Mouse (Mus musculus) midbrain, embryonic 12.5 days (tissue): ENCODE measurements at regions not wholly inside any gene's neighbourhood (a gene's known extent, or its start where the extent isn't known, plus 50 kb on each side); places are given as distances from the start of the nearest gene placed in this dataset.
"Not testable (repeated sequence)": the region's sequence is repeated elsewhere in the genome, so short reads cannot be mapped to it uniquely, and the experiment has no call there.

Source experiments
- ATAC-seq: fragments of 200-750 bp; cut with Nextera tagmentation; 2 replicates; pipeline ENCODE4 v1.8.0; 2017; ENCODE audit warnings: low read depth, moderate TSS enrichment, moderate library complexity; ENCODE audit not compliant: low FRiP score
- H3K27ac ChIP-seq: fragments of 300-500 bp; sonication (generic); replicated peaks from 2 replicates; pipeline ENCODE4 v1.5.1; 2016; ENCODE audit warnings: mild to moderate bottlenecking
- H3K27me3 ChIP-seq: fragments of 300-500 bp; sonication (generic); 2 replicates; pipeline ENCODE4 v1.6.1; 2016; ENCODE audit warnings: mild to moderate bottlenecking
- H3K36me3 ChIP-seq: fragments of 300-500 bp; sonication (generic); 2 replicates; pipeline ENCODE4 v1.6.1; 2016
- H3K4me1 ChIP-seq: fragments of 300-500 bp; sonication (generic); 2 replicates; pipeline ENCODE4 v1.6.1; 2016
- H3K4me2 ChIP-seq: fragments of 300-500 bp; sonication (generic); replicated peaks from 2 replicates; pipeline ENCODE4 v1.6.1; 2016; ENCODE audit warnings: mild to moderate bottlenecking, moderate library complexity
- H3K4me3 ChIP-seq: fragments of 300-500 bp; sonication (generic); 2 replicates; pipeline ENCODE4 v1.5.1; 2016; ENCODE audit warnings: mild to moderate bottlenecking
- H3K9ac ChIP-seq: fragments of 300-500 bp; sonication (generic); replicated peaks from 2 replicates; pipeline ENCODE4 v1.6.1; 2016; ENCODE audit warnings: mild to moderate bottlenecking, moderate library complexity
- H3K9me3 ChIP-seq: fragments of 300-500 bp; sonication (generic); 2 replicates; pipeline ENCODE4 v1.6.1; 2016; ENCODE audit warnings: mild to moderate bottlenecking
- WGBS: fragments of 180-500 bp; shearing (Covaris S2); methylation state at CpG from one replicate; pipeline ENCODE4 v1.1.7; 2016; 5-methylcytosine and 5-hydroxymethylcytosine counted together

GRCm38 (mm10) chr1:147138176-147138575 lies 643.6 kb downstream of the Brinp3 start:
- no peak overlapping the region for H3K4me3 ChIP-seq
- H3K9me3 ChIP-seq: no peaks in the 10 kb centered on the region
- no peaks in the 10 kb centered on the region for H3K36me3 ChIP-seq
- H3K27me3 ChIP-seq: no peaks in the 10 kb centered on the region
- 72% methylated on average over 2 of the region's 2 CpGs for WGBS
- no peaks in the 10 kb centered on the region for H3K4me1 ChIP-seq
- no peak overlapping the region for H3K9ac ChIP-seq
- no peak overlapping the region for H3K27ac ChIP-seq
- ATAC-seq: no peak
- H3K4me2 ChIP-seq: no peak overlapping the region

GRCm38 (mm10) chr1:147175350-147175749 lies 680.8 kb downstream of the Brinp3 start:
- Histone ChIP-seq H3K9ac (no peak overlapping the region), H3K27me3 (no peaks in the 10 kb centered on the region), H3K4me1 (no peaks in the 10 kb centered on the region), H3K4me2 (no peak overlapping the region), H3K27ac (no peak overlapping the region), H3K36me3 (no peaks in the 10 kb centered on the region), H3K4me3 (no peak overlapping the region), H3K9me3 (no peaks in the 10 kb centered on the region)
- no peak for ATAC-seq
- WGBS: 89% methylated on average over 1 of the region's 1 CpGs

- H3K36me3 ChIP-seq: no peaks in the 10 kb centered on the region
- H3K4me3 ChIP-seq: no peak overlapping the region
- no peaks in the 10 kb centered on the region for H3K9me3 ChIP-seq
- no peak overlapping the region for H3K4me2 ChIP-seq
- no peaks in the 10 kb centered on the region for H3K4me1 ChIP-seq
- ATAC-seq: no peak
- WGBS: 68% methylated on average over 1 of the region's 1 CpGs
- H3K27me3 ChIP-seq: no peaks in the 10 kb centered on the region
- H3K27ac ChIP-seq: no peak overlapping the region
- H3K9ac ChIP-seq: no peak overlapping the region
Observed at GRCm38 (mm10) chr1:147186799-147187198, 692.2 kb downstream of the Brinp3 start.

GRCm38 (mm10) chr1:147187251-147188025 lies 692.9 kb downstream of the Brinp3 start:
- peak; percentile 83 for ATAC-seq
- Histone ChIP-seq H3K36me3 (no peaks in the 10 kb centered on the region), H3K4me2 (no peak overlapping the region), H3K4me1 (no peaks in the 10 kb centered on the region), H3K9ac (no peak overlapping the region), H3K27ac (no peak overlapping the region), H3K9me3 (no peaks in the 10 kb centered on the region), H3K4me3 (no peak overlapping the region), H3K27me3 (no peaks in the 10 kb centered on the region)
- WGBS: 59% methylated on average over 6 of the region's 6 CpGs

- H3K9ac ChIP-seq, H3K9me3 ChIP-seq, H3K36me3 ChIP-seq, H3K4me3 ChIP-seq, H3K27ac ChIP-seq, ATAC-seq, H3K27me3 ChIP-seq, H3K4me2 ChIP-seq, H3K4me1 ChIP-seq: not testable (repeated sequence)
- 90% methylated on average over 2 of the region's 2 CpGs for WGBS
Observed at GRCm38 (mm10) chr1:147199959-147200358, 705.4 kb downstream of the Brinp3 start.

GRCm38 (mm10) chr1:147214890-147215289 lies 720.3 kb downstream of the Brinp3 start:
- 81% methylated on average over 7 of the region's 7 CpGs for WGBS
- H3K4me3 ChIP-seq, ATAC-seq, H3K9me3 ChIP-seq, H3K27me3 ChIP-seq, H3K4me1 ChIP-seq, H3K36me3 ChIP-seq, H3K27ac ChIP-seq, H3K9ac ChIP-seq, H3K4me2 ChIP-seq: not testable (repeated sequence)

- no peak overlapping the region for H3K9ac ChIP-seq
- WGBS: 72% methylated on average over 2 of the region's 2 CpGs
- H3K4me3 ChIP-seq: no peak overlapping the region
- no peak overlapping the region for H3K27ac ChIP-seq
- H3K27me3 ChIP-seq: no peaks in the 10 kb centered on the region
- no peak for ATAC-seq
- H3K4me1 ChIP-seq: no peaks in the 10 kb centered on the region
- H3K4me2 ChIP-seq: no peak overlapping the region
- H3K36me3 ChIP-seq: no peaks in the 10 kb centered on the region
- H3K9me3 ChIP-seq: no peaks in the 10 kb centered on the region
Observed at GRCm38 (mm10) chr1:147217965-147218364, 723.4 kb downstream of the Brinp3 start.

- Histone ChIP-seq H3K27me3 (no peaks in the 10 kb centered on the region), H3K9me3 (no peaks in the 10 kb centered on the region), H3K9ac (no peak overlapping the region), H3K4me3 (no peak overlapping the region), H3K27ac (no peak overlapping the region), H3K36me3 (no peaks in the 10 kb centered on the region), H3K4me1 (no peaks in the 10 kb centered on the region), H3K4me2 (no peak overlapping the region)
- WGBS: 90% methylated on average over 2 of the region's 2 CpGs
- no peak for ATAC-seq
Observed at GRCm38 (mm10) chr1:147219438-147219837, 724.9 kb downstream of the Brinp3 start.

- peak; percentile 54; the same call in 1 of the 2 replicates for ATAC-seq
- no peaks in the 10 kb centered on the region for H3K9me3 ChIP-seq
- H3K27ac ChIP-seq: no peak overlapping the region
- no peak overlapping the region for H3K9ac ChIP-seq
- 72% methylated on average over 3 of the region's 3 CpGs for WGBS
- no peak overlapping the region for H3K4me3 ChIP-seq
- no peaks in the 10 kb centered on the region for H3K4me1 ChIP-seq
- H3K4me2 ChIP-seq: no peak overlapping the region
- H3K36me3 ChIP-seq: no peaks in the 10 kb centered on the region
- no peaks in the 10 kb centered on the region for H3K27me3 ChIP-seq
Observed at GRCm38 (mm10) chr1:147223232-147223925, 728.8 kb downstream of the Brinp3 start.

- H3K27ac ChIP-seq: no peak overlapping the region
- H3K27me3 ChIP-seq: no peaks in the 10 kb centered on the region
- no peaks in the 10 kb centered on the region for H3K36me3 ChIP-seq
- no peak overlapping the region for H3K4me3 ChIP-seq
- no peak overlapping the region for H3K4me2 ChIP-seq
- WGBS: 83% methylated on average over 3 of the region's 3 CpGs
- no peaks in the 10 kb centered on the region for H3K9me3 ChIP-seq
- H3K4me1 ChIP-seq: no peaks in the 10 kb centered on the region
- no peak for ATAC-seq
- H3K9ac ChIP-seq: no peak overlapping the region
Observed at GRCm38 (mm10) chr1:147237565-147237964, 743.0 kb downstream of the Brinp3 start.

GRCm38 (mm10) chr1:147239108-147239507 lies 744.5 kb downstream of the Brinp3 start:
- Histone ChIP-seq H3K4me1 (no peaks in the 10 kb centered on the region), H3K9ac (no peak overlapping the region), H3K4me2 (no peak overlapping the region), H3K36me3 (no peaks in the 10 kb centered on the region), H3K27me3 (no peaks in the 10 kb centered on the region), H3K27ac (no peak overlapping the region), H3K9me3 (no peaks in the 10 kb centered on the region), H3K4me3 (no peak overlapping the region)
- no peak for ATAC-seq
- 97% methylated on average over 3 of the region's 3 CpGs for WGBS

GRCm38 (mm10) chr1:147273324-147273723 lies 778.8 kb downstream of the Brinp3 start:
- WGBS: 100% methylated on average over 1 of the region's 1 CpGs
- H3K4me2 ChIP-seq: no peak overlapping the region
- no peaks in the 10 kb centered on the region for H3K9me3 ChIP-seq
- ATAC-seq: no peak
- H3K27ac ChIP-seq: no peak overlapping the region
- no peaks in the 10 kb centered on the region for H3K4me1 ChIP-seq
- no peak overlapping the region for H3K9ac ChIP-seq
- no peak overlapping the region for H3K4me3 ChIP-seq
- no peaks in the 10 kb centered on the region for H3K36me3 ChIP-seq
- no peaks in the 10 kb centered on the region for H3K27me3 ChIP-seq
